Mouse (Mus musculus) myocyte (in vitro differentiated cells): ENCODE results near the gene Luc7l3.

ENCODE experiments used
- MAX ChIP-seq: IDR thresholded peaks from one replicate; pipeline ENCODE4 v1.6.1; 2011; ENCODE audit warnings: low read depth, mild to moderate bottlenecking, control low read depth
- MYOD1 ChIP-seq, 3 experiments: IDR thresholded peaks; one replicate each; pipeline ENCODE4 v1.6.1; 2011; ENCODE audit warnings: control low read depth in 2 of 3, low read depth in 2 of 3, mild to moderate bottlenecking in 2 of 3, moderate library complexity in 1 of 3; ENCODE audit not compliant: insufficient read length in 2 of 3, control insufficient read depth in 1 of 3
- POLR2A ChIP-seq: IDR thresholded peaks from one replicate; pipeline ENCODE4 v1.6.1; 2011; ENCODE audit warnings: low read depth, mild to moderate bottlenecking, control low read depth, moderate library complexity; ENCODE audit not compliant: insufficient read length
- POLR2AphosphoS2 ChIP-seq: IDR thresholded peaks from one replicate; pipeline ENCODE4 v1.6.1; 2011; ENCODE audit warnings: low read depth, control low read depth; ENCODE audit not compliant: insufficient read length

- no peak for TF ChIP-seq MAX
- no peak for TF ChIP-seq POLR2A
- TF ChIP-seq MYOD1 (IDR thresholded peaks at IDR 0.05; ENCODE audit: control insufficient read depth in 1 of 3, insufficient read length in 2 of 3, low read depth in 2 of 3) = peak in 1 of 3 experiments; percentile 38
- no peak for TF ChIP-seq POLR2AphosphoS2
These were observed 51.9 kb downstream of the Luc7l3 start for GRCm38 (mm10) chr11:94269906-94270305.
